In the genomic region with DNA sequence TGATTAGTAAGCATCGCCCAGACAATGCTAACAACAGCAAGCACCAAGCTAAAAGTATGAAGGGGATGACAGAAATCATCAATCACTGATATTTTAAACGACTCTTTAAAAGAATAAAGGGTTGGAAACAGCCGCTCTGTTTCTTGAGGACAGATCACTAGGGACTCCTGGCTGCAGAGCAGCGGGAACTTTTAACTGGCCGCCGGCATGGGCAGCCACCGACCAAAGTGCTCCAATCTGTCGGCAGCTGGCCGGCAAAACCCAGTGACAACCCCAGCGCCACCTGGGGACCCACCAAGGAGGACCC, we compare ENCODE assay signal across 9 mouse cellular contexts. TPM values are rescaled to one million over a fixed set of nuclear protein-coding genes. Genes with fewer than 3 reads are reported as not detected.
DNase-seq lines count a peak whose midpoint lies in the region; ATAC-seq and TF ChIP-seq lines count a peak whose summit lies in the region.
"Had no signal": no experiment of that assay in that cellular context is flagged by ENCODE, and none has a peak within 500 bp of the region (broad histone marks: within the 10 kb centered on the region; RNA-seq: fewer than 3 reads in every experiment).

No protein-coding gene starts in this region.

- no peak overlapping the region for H3K9ac ChIP-seq in limb, embryonic 14.5 days (ENCODE audit: low read depth, low read length, severe bottlenecking)
- no peak overlapping the region for H3K9ac ChIP-seq in stomach, embryonic 15.5 days

- H3K36me3 ChIP-seq in limb, embryonic 14.5 days (ENCODE audit: control insufficient read depth, insufficient read depth, low read length), result no peaks in the 10 kb centered on the region
- H3K36me3 ChIP-seq in stomach, embryonic 15.5 days, result no peaks in the 10 kb centered on the region

- DNase-seq in cerebellum, postnatal 36 days, result peak; percentile 55
- DNase-seq in retina, embryonic 14.5 days (ENCODE audit: low spot score), result peak; percentile 63
- no peak for DNase-seq in retina, postnatal 1 day
- DNase-seq in limb, embryonic 14.5 days (ENCODE audit: low spot score), result no peak
- no peak for DNase-seq in urinary bladder, adult 18-20 months (ENCODE audit: low spot score in 2 of 2)
- no peak for DNase-seq in adrenal gland, postnatal 10 days

- peak overlapping the region; percentile 97 for H3K4me2 ChIP-seq in limb, embryonic 14.5 days (replicated peaks; ENCODE audit: low read depth, low read length, severe bottlenecking)
- H3K4me2 ChIP-seq in stomach, embryonic 15.5 days, result peak overlapping the region; percentile 97

- TF ChIP-seq POLR2A in limb, embryonic 14.5 days (IDR thresholded peaks at IDR 0.05; ENCODE audit: borderline replicate concordance, extremely low read depth, insufficient read depth, insufficient read length), result no peak

- ATAC-seq in cerebellum, adult (ENCODE audit: insufficient number of reproducible peaks, low FRiP score, low TSS enrichment), result no peak
- ATAC-seq in limb, embryonic 14.5 days (ENCODE audit: low FRiP score, low read depth), result no peak
- ATAC-seq in stomach, embryonic 15.5 days (ENCODE audit: insufficient read depth, low FRiP score, low read depth), result no peak

- H3K4me3 ChIP-seq in limb, embryonic 14.5 days (replicated peaks; ENCODE audit: low read length), result peak overlapping the region; percentile 53
- H3K4me3 ChIP-seq in stomach, embryonic 15.5 days (replicated peaks), result peak overlapping the region; percentile 50

- H3K27ac ChIP-seq in limb, embryonic 14.5 days (replicated peaks; ENCODE audit: low read depth, low read length), result no peak overlapping the region
- no peak overlapping the region for H3K27ac ChIP-seq in stomach, embryonic 15.5 days

- peaks cover 9% of the 10 kb centered on the region; the same call in 1 of the 2 replicates for H3K4me1 ChIP-seq in limb, embryonic 14.5 days (ENCODE audit: control insufficient read depth, insufficient read depth, low read length)
- H3K4me1 ChIP-seq in stomach, embryonic 15.5 days, result peaks cover 15% of the 10 kb centered on the region

- 1% methylated on average over 10 of the region's 10 CpGs for WGBS in limb, embryonic 14.5 days
- WGBS in stomach, embryonic 15.5 days, result under 1% methylated on average over 10 of the region's 10 CpGs

- H3K9me3 ChIP-seq in limb, embryonic 14.5 days (ENCODE audit: control insufficient read depth, low read length), result no peaks in the 10 kb centered on the region
- no peaks in the 10 kb centered on the region for H3K9me3 ChIP-seq in stomach, embryonic 15.5 days

- H3K27me3 ChIP-seq in limb, embryonic 14.5 days (ENCODE audit: control insufficient read depth, insufficient read depth, low read length), result peaks cover 73% of the 10 kb centered on the region
- peaks cover 56% of the 10 kb centered on the region for H3K27me3 ChIP-seq in stomach, embryonic 15.5 days (replicated peaks)

RNA-seq across cellular contexts. Expression of a gene that starts 1.0 kb away (rescaled TPM):
- polyA plus RNA-seq in limb, embryonic 14.5 days (2012; rRNA removed), result 6.7 and 7.4 TPM in 2 replicates
- polyA plus RNA-seq in limb, embryonic 14.5 days (2014; fragmentation: Nextera tagmentation; extraction: Ambion mirVana), result 2.4 and 3.3 TPM in 2 replicates
- 4.8 and 5.3 TPM in 2 replicates for polyA plus RNA-seq in stomach, embryonic 15.5 days (2015; fragmentation: Nextera tagmentation; extraction: Ambion mirVana)
- total RNA-seq in adrenal gland, postnatal 10 days (2021), result 10 to 100 TPM; 14.5 to 18.0 TPM
- polyA plus RNA-seq: C2C12 had no signal

Comparison
In these comparisons a context has a peak if more than half of its experiments do, and no peak if none do; other contexts are left out.
1. DNase-seq: peak in cerebellum, postnatal 36 days (2 of 2) and retina, embryonic 14.5 days (single experiment); none in retina, postnatal 1 day (single experiment), limb, embryonic 14.5 days (single experiment), urinary bladder, adult 18-20 months (0 of 2) and adrenal gland, postnatal 10 days (single experiment).